Mouse (Mus musculus): ENCODE measurements around the gene Arhgap8. TPM values are rescaled to one million over a fixed set of nuclear protein-coding genes. Genes with fewer than 3 reads are reported as not detected.

Arhgap8 gene
- total and polyA plus RNA-seq, 3 experiments: not detected

- no peaks in the 10 kb centered on the region for H3K9me3 ChIP-seq (replicated peaks; ENCODE audit: insufficient read depth, low read length)
- H3K27ac ChIP-seq (ENCODE audit: control insufficient read depth, low read depth, low read length): no peak overlapping the region
These were observed 14.4 kb upstream of the Arhgap8 start for GRCm38 (mm10) chr15:84705351-84705901.

GRCm38 (mm10) chr15:84706983-84707619 lies 12.8 kb upstream of the Arhgap8 start:
- H3K9me3 ChIP-seq (replicated peaks; ENCODE audit: insufficient read depth, low read length): no peaks in the 10 kb centered on the region
- no peak for TF ChIP-seq USF2 (IDR thresholded peaks at IDR 0.05; ENCODE audit: borderline replicate concordance in 1 of 2, insufficient read depth in 1 of 2, low read depth in 1 of 2, low read length in 2 of 2)
- TF ChIP-seq POLR2A (IDR thresholded peaks at IDR 0.05; ENCODE audit: control insufficient read depth in 1 of 2, insufficient read depth in 1 of 2, low read depth in 1 of 2, low read length in 2 of 2, poor library complexity in 1 of 2): no peak
- TF ChIP-seq ZC3H11A (IDR thresholded peaks at IDR 0.05; ENCODE audit: low read depth, low read length): no peak
- no peak for TF ChIP-seq BHLHE40 (IDR thresholded peaks at IDR 0.05; ENCODE audit: borderline replicate concordance, low read depth, low read length)
- TF ChIP-seq MAZ (IDR thresholded peaks at IDR 0.05; ENCODE audit: low read depth, low read length): no peak
- TF ChIP-seq ELF1 (IDR thresholded peaks at IDR 0.05; ENCODE audit: low read depth, low read length): no peak
- TF ChIP-seq CTCF (IDR thresholded peaks at IDR 0.05 in 2 of 3, conservative IDR thresholded peaks at IDR 0.05 in 1 of 3; ENCODE audit: control insufficient read depth in 1 of 3, insufficient read depth in 1 of 3, low read depth in 2 of 3, low read length in 3 of 3, poor library complexity in 1 of 3, severe bottlenecking in 1 of 3): no peak
- no peak for TF ChIP-seq POLR2AphosphoS5 (IDR thresholded peaks at IDR 0.05; ENCODE audit: borderline replicate concordance, low read depth, low read length)
- no peak for TF ChIP-seq ZNF384 (IDR thresholded peaks at IDR 0.05; ENCODE audit: low read depth, low read length)
- TF ChIP-seq SMC3 (IDR thresholded peaks at IDR 0.05; ENCODE audit: low read depth, low read length): no peak
- TF ChIP-seq TCF12 (IDR thresholded peaks at IDR 0.05; ENCODE audit: low read depth, low read length): no peak
- TF ChIP-seq USF1 (IDR thresholded peaks at IDR 0.05; ENCODE audit: low read depth, low read length): no peak
- no peak for TF ChIP-seq UBTF (IDR thresholded peaks at IDR 0.05; ENCODE audit: borderline replicate concordance, insufficient read depth, low read depth, low read length)
- TF ChIP-seq GABPA (IDR thresholded peaks at IDR 0.05; ENCODE audit: low read depth, low read length): no peak
- no peak for TF ChIP-seq TAL1 (IDR thresholded peaks at IDR 0.05; ENCODE audit: low read length)
- no peak for TF ChIP-seq ETS1 (IDR thresholded peaks at IDR 0.05; ENCODE audit: low read depth, low read length)
- no peak for TF ChIP-seq RAD21 (IDR thresholded peaks at IDR 0.05; ENCODE audit: low read depth, low read length)
- TF ChIP-seq GATA1 (IDR thresholded peaks at IDR 0.05; ENCODE audit: low read depth, low read length): no peak
- TF ChIP-seq MYC (IDR thresholded peaks at IDR 0.05; ENCODE audit: low read depth, low read length): no peak
- H3K4me3 ChIP-seq (ENCODE audit: control insufficient read depth in 1 of 2, insufficient read depth in 1 of 2, low read depth in 2 of 2, low read length in 2 of 2): no peak overlapping the region
- no peaks in the 10 kb centered on the region for H3K27me3 ChIP-seq (ENCODE audit: control insufficient read depth in 1 of 2, insufficient read depth in 2 of 2, low read length in 2 of 2)
- no peaks in the 10 kb centered on the region for H3K4me1 ChIP-seq (ENCODE audit: control insufficient read depth in 1 of 2, insufficient read depth in 2 of 2, low read length in 2 of 2)
- no peaks in the 10 kb centered on the region for H3K36me3 ChIP-seq (ENCODE audit: control insufficient read depth in 1 of 2, insufficient read depth in 2 of 2, low read length in 2 of 2)
- H3K27ac ChIP-seq (ENCODE audit: control insufficient read depth, low read depth, low read length): no peak overlapping the region
- H3K79me2 ChIP-seq (ENCODE audit: control insufficient read depth, insufficient read depth, low read length, poor library complexity): no peaks in the 10 kb centered on the region
- DNase-seq (ENCODE audit: low read depth, low spot score): no peak
- H3K9ac ChIP-seq (ENCODE audit: control insufficient read depth, low read depth, low read length, poor library complexity, severe bottlenecking): no peak overlapping the region

More at GRCm38 (mm10) chr15:84705351-84705901, 14.4 kb upstream of the Arhgap8 start:
- Histone ChIP-seq H3K79me2 (ENCODE audit: control insufficient read depth, insufficient read depth, low read length, poor library complexity) (no peaks in the 10 kb centered on the region), H3K36me3 (ENCODE audit: control insufficient read depth in 1 of 2, insufficient read depth in 2 of 2, low read length in 2 of 2) (no peaks in the 10 kb centered on the region), H3K4me3 (ENCODE audit: control insufficient read depth in 1 of 2, insufficient read depth in 1 of 2, low read depth in 2 of 2, low read length in 2 of 2) (no peak overlapping the region), H3K4me1 (ENCODE audit: control insufficient read depth in 1 of 2, insufficient read depth in 2 of 2, low read length in 2 of 2) (no peaks in the 10 kb centered on the region), H3K9ac (ENCODE audit: control insufficient read depth, low read depth, low read length, poor library complexity, severe bottlenecking) (no peak overlapping the region), H3K27me3 (ENCODE audit: control insufficient read depth in 1 of 2, insufficient read depth in 2 of 2, low read length in 2 of 2) (no peaks in the 10 kb centered on the region)
- no peak for DNase-seq (ENCODE audit: low read depth, low spot score)
- TF ChIP-seq TCF12 (IDR thresholded peaks at IDR 0.05; ENCODE audit: low read depth, low read length): no peak
- TF ChIP-seq EP300 (IDR thresholded peaks at IDR 0.05; ENCODE audit: low read depth in 1 of 2, low read length in 2 of 2): no peak
- no peak for TF ChIP-seq NRF1 (IDR thresholded peaks at IDR 0.05; ENCODE audit: insufficient read depth, low read depth, low read length, poor library complexity, severe bottlenecking)
- no peak for TF ChIP-seq MEF2A (IDR thresholded peaks at IDR 0.05; ENCODE audit: extremely low read depth, insufficient replicate concordance, low read depth, low read length, poor library complexity, severe bottlenecking)
- no peak for TF ChIP-seq ZKSCAN1 (IDR thresholded peaks at IDR 0.05; ENCODE audit: low read depth, low read length)
- TF ChIP-seq MYB (IDR thresholded peaks at IDR 0.05; ENCODE audit: low read depth, low read length): no peak
- no peak for TF ChIP-seq POLR2AphosphoS2 (IDR thresholded peaks at IDR 0.05; ENCODE audit: low read length)

Data from MEL (cell line).